Comparison of ENCODE assay signal across 22 mouse cellular contexts in genomic region chr12:40023014-40023642, GRCm38 (mm10). TPM values are rescaled to one million over a fixed set of nuclear protein-coding genes. Genes with fewer than 3 reads are reported as not detected.
DNase-seq lines count a peak whose midpoint lies in the region; ATAC-seq and TF ChIP-seq lines count a peak whose summit lies in the region.
"Had no signal": no experiment of that assay in that cellular context is flagged by ENCODE, and none has a peak within 500 bp of the region (broad histone marks: within the 10 kb centered on the region; RNA-seq: fewer than 3 reads in every experiment).

No protein-coding gene starts in this region.

- H3K9ac ChIP-seq in liver, embryonic 14.5 days (replicated peaks), result no peak overlapping the region
- no peak overlapping the region for H3K9ac ChIP-seq in kidney, embryonic 14.5 days (ENCODE audit: low read depth, low read length)
- H3K9ac ChIP-seq: embryonic facial prominence, embryonic 12.5 days; hindbrain, embryonic 14.5 days; lung, embryonic 15.5 days; stomach, embryonic 15.5 days had no signal

- no peak for TF ChIP-seq POLR2A in small intestine, adult 2 months (IDR thresholded peaks at IDR 0.05; ENCODE audit: low read depth, low read length)

- no peak overlapping the region for H3K27ac ChIP-seq in liver, embryonic 14.5 days
- peak overlapping the region; percentile 58; the same call in 1 of the 2 replicates for H3K27ac ChIP-seq in small intestine, adult 2 months (ENCODE audit: insufficient read depth, low read depth, low read length)
- no peak overlapping the region for H3K27ac ChIP-seq in kidney, embryonic 14.5 days (ENCODE audit: low read depth, low read length)
- H3K27ac ChIP-seq: embryonic facial prominence, embryonic 12.5 days; hindbrain, embryonic 14.5 days; lung, embryonic 15.5 days; stomach, embryonic 15.5 days had no signal

- H3K27me3 ChIP-seq in liver, embryonic 14.5 days (ENCODE audit: control insufficient read depth, insufficient read depth, low read length), result no peaks in the 10 kb centered on the region
- no peaks in the 10 kb centered on the region for H3K27me3 ChIP-seq in small intestine, adult 2 months (ENCODE audit: control insufficient read depth, insufficient read depth, low read length)
- H3K27me3 ChIP-seq in kidney, embryonic 14.5 days (ENCODE audit: control insufficient read depth, insufficient read depth, low read length), result no peaks in the 10 kb centered on the region
- H3K27me3 ChIP-seq: embryonic facial prominence, embryonic 12.5 days; lung, embryonic 15.5 days; megakaryocyte, embryonic 14.5 days; stomach, embryonic 15.5 days had no signal

- peak; percentile 59 for TF ChIP-seq EP300 in liver, embryonic 14.5 days (IDR thresholded peaks at IDR 0.05; ENCODE audit: low read depth)

- intact Hi-C loops in heart, postnatal 14 days (cut with DNase I), result no loop called here

- H3K4me1 ChIP-seq in liver, embryonic 14.5 days (replicated peaks; ENCODE audit: control insufficient read depth in 2 of 2, insufficient read depth in 2 of 2, low read length in 1 of 2), result peaks cover 25 to 28% of the 10 kb centered on the region in 2 experiments
- H3K4me1 ChIP-seq in small intestine, adult 2 months (ENCODE audit: control insufficient read depth, insufficient read depth, insufficient read length, low read length), result peaks cover 7% of the 10 kb centered on the region; the same call in 1 of the 2 replicates
- no peaks in the 10 kb centered on the region for H3K4me1 ChIP-seq in kidney, embryonic 14.5 days (ENCODE audit: control insufficient read depth, insufficient read depth, low read length)
- H3K4me1 ChIP-seq: embryonic facial prominence, embryonic 12.5 days; lung, embryonic 15.5 days; stomach, embryonic 15.5 days had no signal

- H3K9me3 ChIP-seq in liver, embryonic 14.5 days (ENCODE audit: control insufficient read depth, low read length), result no peaks in the 10 kb centered on the region
- no peaks in the 10 kb centered on the region for H3K9me3 ChIP-seq in kidney, embryonic 14.5 days (ENCODE audit: control insufficient read depth, low read length)
- H3K9me3 ChIP-seq: embryonic facial prominence, embryonic 12.5 days; G1E; lung, embryonic 15.5 days; megakaryocyte, embryonic 14.5 days; stomach, embryonic 15.5 days had no signal

- 38% methylated on average over 3 of the region's 3 CpGs for WGBS in liver, embryonic 14.5 days (ENCODE audit: insufficient replicate concordance)
- WGBS in small intestine, adult 2 months, result 29% methylated on average over 3 of the region's 3 CpGs
- 83% methylated on average over 3 of the region's 3 CpGs for WGBS in kidney, embryonic 14.5 days

- H3K4me3 ChIP-seq in liver, embryonic 14.5 days (ENCODE audit: insufficient read depth in 1 of 2, low read depth in 2 of 2, low read length in 2 of 2), result no peak overlapping the region
- H3K4me3 ChIP-seq in small intestine, adult 2 months (ENCODE audit: low read depth, low read length), result no peak overlapping the region
- no peak overlapping the region for H3K4me3 ChIP-seq in kidney, embryonic 14.5 days (ENCODE audit: low read length)
- H3K4me3 ChIP-seq: embryonic facial prominence, embryonic 12.5 days; lung, embryonic 15.5 days; megakaryocyte, embryonic 14.5 days; stomach, embryonic 15.5 days had no signal

- H3K36me3 ChIP-seq in liver, embryonic 14.5 days (replicated peaks; ENCODE audit: control insufficient read depth, insufficient read depth, low read depth), result no peaks in the 10 kb centered on the region
- 0 out of 2 replicates have a peak, but pooled peaks cover 1% of the 10 kb centered on the region for H3K36me3 ChIP-seq in small intestine, adult 2 months (ENCODE audit: control insufficient read depth, insufficient read depth, low read length)
- H3K36me3 ChIP-seq in kidney, embryonic 14.5 days (ENCODE audit: control insufficient read depth, insufficient read depth, low read length), result no peaks in the 10 kb centered on the region
- H3K36me3 ChIP-seq: embryonic facial prominence, embryonic 12.5 days; G1E; lung, embryonic 15.5 days; stomach, embryonic 15.5 days had no signal

- no peak for TF ChIP-seq CTCF in liver, embryonic 14.5 days (IDR thresholded peaks at IDR 0.05; ENCODE audit: low read depth)
- no peak for TF ChIP-seq CTCF in small intestine, adult 2 months (IDR thresholded peaks at IDR 0.05; ENCODE audit: extremely low read depth, insufficient read length, insufficient replicate concordance, low read depth, low read length)

- no peak overlapping the region for H3K4me2 ChIP-seq in liver, embryonic 14.5 days (ENCODE audit: low read depth)
- H3K4me2 ChIP-seq in kidney, embryonic 14.5 days (replicated peaks; ENCODE audit: low read depth, low read length), result no peak overlapping the region
- H3K4me2 ChIP-seq: embryonic facial prominence, embryonic 12.5 days; heart, embryonic 11.5 days; hindbrain, embryonic 14.5 days; lung, embryonic 15.5 days; stomach, embryonic 15.5 days had no signal

- no peak for ATAC-seq in liver, embryonic 14.5 days (ENCODE audit: insufficient read depth)
- no peak for ATAC-seq in kidney, embryonic 14.5 days (ENCODE audit: low FRiP score, low TSS enrichment)
- ATAC-seq: CD4-positive, CD25-positive, alpha-beta regulatory T cell, adult 4 months had no signal

- peak; percentile 59 for DNase-seq in Muller cell, postnatal 12 days (ENCODE audit: inconsistent ontology term)
- peak; percentile 81 for DNase-seq in gonadal fat pad, adult 2 months (ENCODE audit: low read depth)
- DNase-seq in liver, embryonic 14.5 days (ENCODE audit: low read depth in 3 of 3, low spot score in 3 of 3), result no peak
- DNase-seq in gastrocnemius, postnatal 25 days, result no peak
- no peak for DNase-seq in heart, postnatal 14 days
- DNase-seq: adrenal gland, postnatal 14 days; cerebellum, adult 2 months; gastrocnemius, postnatal 14 days; kidney, adult 2 months; layer of hippocampus, postnatal 36 days; spleen, adult 18-20 months; thymus, adult 2 months had no signal

RNA-seq across cellular contexts. Expression of gene Arl4a, which starts 14.7 kb away (rescaled TPM):
- polyA plus RNA-seq in gonadal fat pad, adult 2 months (2012; rRNA removed), result 26.9 and 27.6 TPM in 2 replicates
- polyA plus RNA-seq in liver, embryonic 14.5 days (2012; rRNA removed), result 22.6 and 39.5 TPM in 2 replicates
- 83.6 and 91.3 TPM in 2 replicates for polyA plus RNA-seq in liver, embryonic 14.5 days (2014; fragmentation: Nextera tagmentation; extraction: Ambion mirVana)
- polyA plus RNA-seq in small intestine, adult 2 months (2012; rRNA removed), result 1.4 and 4.3 TPM in 2 replicates
- 10 to 100 TPM; 18.4 to 20.5 TPM for total RNA-seq in gastrocnemius, postnatal 25 days (2021)
- 48.1 and 50.2 TPM in 2 replicates for polyA plus RNA-seq in kidney, embryonic 14.5 days (2014; fragmentation: Nextera tagmentation; extraction: Ambion mirVana)
- 10 to 100 TPM; 23.6 to 27.4 TPM for total RNA-seq in heart, postnatal 14 days (2021)

Comparison
In these comparisons a context has a peak if more than half of its experiments do, and no peak if none do; other contexts are left out.
1. DNase-seq: peak in Muller cell, postnatal 12 days (single experiment) and gonadal fat pad, adult 2 months (single experiment); none in liver, embryonic 14.5 days (0 of 3), gastrocnemius, postnatal 25 days (single experiment) and heart, postnatal 14 days (0 of 2).